ENCODE assay signal across 8 mouse cellular contexts in the genomic region with DNA sequence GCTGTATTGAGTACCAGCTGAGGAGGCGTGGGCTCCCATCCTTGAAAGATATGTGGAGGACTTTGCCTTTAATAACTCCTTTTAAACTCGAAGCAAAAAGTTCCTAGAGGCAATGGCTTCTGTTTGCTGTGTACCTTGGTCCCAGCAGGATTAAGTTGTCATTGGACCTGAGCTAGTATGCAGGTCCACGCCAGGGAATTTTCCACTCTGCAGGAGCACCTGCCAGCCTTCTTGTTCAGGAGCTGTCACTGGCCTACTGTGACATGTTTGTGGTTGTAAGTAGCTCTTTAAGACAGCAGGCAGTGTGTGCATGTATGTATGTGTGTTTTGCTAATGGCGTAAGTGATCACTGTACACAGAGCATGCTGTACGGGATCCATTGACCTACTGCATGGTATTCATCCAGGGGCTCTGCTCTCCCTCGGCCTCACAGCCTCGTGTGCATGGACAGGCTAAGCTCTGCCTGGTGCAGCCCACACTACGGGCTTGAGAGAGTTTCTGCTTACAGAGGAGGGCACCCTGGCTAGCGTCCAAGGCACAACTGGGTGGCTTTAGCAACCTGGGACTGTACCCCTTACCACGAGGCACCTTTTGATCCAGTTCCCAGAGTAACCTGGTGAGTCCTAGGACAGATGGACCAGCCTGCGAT.
DNase-seq lines count a peak whose midpoint lies in the region; ATAC-seq and TF ChIP-seq lines count a peak whose summit lies in the region.
"Had no signal": no experiment of that assay in that cellular context is flagged by ENCODE, and none has a peak within 500 bp of the region (broad histone marks: within the 10 kb centered on the region; RNA-seq: fewer than 3 reads in every experiment).

No protein-coding gene starts in this region.

- no peaks in the 10 kb centered on the region for H3K9me3 ChIP-seq in limb, embryonic 12.5 days
- H3K9me3 ChIP-seq in limb, embryonic 10.5 days (replicated peaks), result no peaks in the 10 kb centered on the region
- H3K9me3 ChIP-seq in forebrain, embryonic 12.5 days, result no peaks in the 10 kb centered on the region
- H3K9me3 ChIP-seq in midbrain, embryonic 15.5 days, result no peaks in the 10 kb centered on the region

- no peak overlapping the region for H3K4me2 ChIP-seq in limb, embryonic 12.5 days
- no peak overlapping the region for H3K4me2 ChIP-seq in forebrain, embryonic 12.5 days
- H3K4me2 ChIP-seq in midbrain, embryonic 15.5 days, result no peak overlapping the region

- H3K9ac ChIP-seq in limb, embryonic 12.5 days (replicated peaks), result no peak overlapping the region
- H3K9ac ChIP-seq in forebrain, embryonic 12.5 days, result no peak overlapping the region
- H3K9ac ChIP-seq in midbrain, embryonic 15.5 days, result no peak overlapping the region

- no peak for DNase-seq in limb, embryonic 10.5 days (ENCODE audit: low spot score)
- DNase-seq in cerebellum, adult 8-10 months, result peak; percentile 65
- DNase-seq in left cerebral cortex, postnatal 36 days (ENCODE audit: low spot score in 2 of 2), result no peak
- no peak for DNase-seq in gastrocnemius, adult 2 months
- DNase-seq: gastrocnemius, postnatal 36 days had no signal

- no peak for ATAC-seq in limb, embryonic 12.5 days (ENCODE audit: insufficient number of reproducible peaks, insufficient read depth, low FRiP score, low TSS enrichment, low read depth)
- no peak for ATAC-seq in forebrain, embryonic 12.5 days (ENCODE audit: low FRiP score)
- ATAC-seq in midbrain, embryonic 15.5 days (replicated peaks), result 0 out of 2 replicates have a peak, but pooled peaks have one; percentile 15

- WGBS in limb, embryonic 12.5 days, result 78% methylated on average over 11 of the region's 11 CpGs
- WGBS in limb, embryonic 10.5 days, result 88% methylated on average over 11 of the region's 11 CpGs
- WGBS in forebrain, embryonic 12.5 days, result 74% methylated on average over 11 of the region's 11 CpGs
- 54% methylated on average over 11 of the region's 11 CpGs for WGBS in midbrain, embryonic 15.5 days

- H3K4me3 ChIP-seq in limb, embryonic 12.5 days (replicated peaks), result no peak overlapping the region
- H3K4me3 ChIP-seq in limb, embryonic 10.5 days, result no peak overlapping the region
- no peak overlapping the region for H3K4me3 ChIP-seq in forebrain, embryonic 12.5 days (replicated peaks)
- no peak overlapping the region for H3K4me3 ChIP-seq in midbrain, embryonic 15.5 days
- H3K4me3 ChIP-seq in gastrocnemius, adult 2 months, result no peak overlapping the region

- H3K27ac ChIP-seq in limb, embryonic 12.5 days, result peak overlapping the region; percentile 13
- no peak overlapping the region for H3K27ac ChIP-seq in limb, embryonic 10.5 days
- peak overlapping the region; percentile 43; the same call in 1 of the 2 replicates for H3K27ac ChIP-seq in forebrain, embryonic 12.5 days
- peak overlapping the region; percentile 40; the same call in 1 of the 2 replicates for H3K27ac ChIP-seq in midbrain, embryonic 15.5 days
- H3K27ac ChIP-seq in gastrocnemius, adult 2 months, result no peak overlapping the region; the same call in 1 of the 2 replicates

- intact Hi-C loops in left cerebral cortex, postnatal 36 days (cut with DNase I), result no loop called here
- intact Hi-C loops in gastrocnemius, adult 2 months (cut with DNase I), result no loop called here

- H3K27me3 ChIP-seq in limb, embryonic 12.5 days, result no peaks in the 10 kb centered on the region
- H3K27me3 ChIP-seq in limb, embryonic 10.5 days (ENCODE audit: low read depth, poor library complexity, severe bottlenecking), result no peaks in the 10 kb centered on the region
- no peaks in the 10 kb centered on the region for H3K27me3 ChIP-seq in forebrain, embryonic 12.5 days
- H3K27me3 ChIP-seq in midbrain, embryonic 15.5 days (replicated peaks), result no peaks in the 10 kb centered on the region

- H3K4me1 ChIP-seq in limb, embryonic 12.5 days (replicated peaks), result peaks cover 74% of the 10 kb centered on the region
- peaks cover 73% of the 10 kb centered on the region for H3K4me1 ChIP-seq in limb, embryonic 10.5 days
- H3K4me1 ChIP-seq in forebrain, embryonic 12.5 days, result peaks cover 69% of the 10 kb centered on the region
- H3K4me1 ChIP-seq in midbrain, embryonic 15.5 days, result peaks cover 53% of the 10 kb centered on the region

- peaks cover 32% of the 10 kb centered on the region for H3K36me3 ChIP-seq in limb, embryonic 12.5 days
- peaks cover 76% of the 10 kb centered on the region for H3K36me3 ChIP-seq in limb, embryonic 10.5 days
- 0 out of 2 replicates have a peak, but pooled peaks cover 4% of the 10 kb centered on the region for H3K36me3 ChIP-seq in forebrain, embryonic 12.5 days (replicated peaks)
- no peaks in the 10 kb centered on the region for H3K36me3 ChIP-seq in midbrain, embryonic 15.5 days (replicated peaks)

- no peak for TF ChIP-seq CTCF in gastrocnemius, adult 2 months (IDR thresholded peaks at IDR 0.05)

Comparison
In these comparisons a context has a peak if more than half of its experiments do, and no peak if none do; other contexts are left out.
1. H3K27ac ChIP-seq: peak in limb, embryonic 12.5 days (single experiment), forebrain, embryonic 12.5 days (single experiment) and midbrain, embryonic 15.5 days (single experiment); none in limb, embryonic 10.5 days (single experiment) and gastrocnemius, adult 2 months (single experiment).